In the genomic region with DNA sequence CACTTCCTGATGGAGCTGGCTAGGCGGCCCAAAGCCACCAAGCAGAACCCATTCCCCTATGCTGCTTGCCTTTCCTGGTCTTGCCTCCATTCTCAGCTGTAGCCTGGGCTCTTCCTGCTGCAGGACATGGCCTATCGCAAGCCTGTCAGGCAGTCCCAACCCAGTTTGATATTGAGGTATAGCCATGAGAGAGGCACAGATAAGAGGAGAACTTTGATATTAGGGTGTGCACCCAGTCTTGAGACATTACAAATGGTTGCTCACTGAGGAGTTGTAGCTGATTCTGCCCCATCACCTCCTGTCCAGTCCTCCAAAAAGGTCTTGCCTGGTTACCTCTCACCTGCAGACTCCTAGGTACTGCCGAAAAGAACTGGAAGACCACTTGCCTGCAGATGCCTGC, we compare ENCODE assay signal across 18 mouse cellular contexts. TPM values are rescaled to one million over a fixed set of nuclear protein-coding genes. Genes with fewer than 3 reads are reported as not detected.
DNase-seq lines count a peak whose midpoint lies in the region; ATAC-seq and TF ChIP-seq lines count a peak whose summit lies in the region.
"Had no signal": no experiment of that assay in that cellular context is flagged by ENCODE, and none has a peak within 500 bp of the region (broad histone marks: within the 10 kb centered on the region; RNA-seq: fewer than 3 reads in every experiment).

No protein-coding gene starts in this region.

- TF ChIP-seq CTCF in stomach, postnatal 0 days (IDR thresholded peaks at IDR 0.05; ENCODE audit: low read depth), result no peak
- TF ChIP-seq CTCF in layer of hippocampus, adult 2 months (conservative IDR thresholded peaks at IDR 0.05), result no peak

- H3K27ac ChIP-seq in liver, embryonic 11.5 days (ENCODE audit: low read depth, low read length), result peak overlapping the region; percentile 72
- H3K27ac ChIP-seq in stomach, postnatal 0 days (replicated peaks), result no peak overlapping the region
- no peak overlapping the region for H3K27ac ChIP-seq in layer of hippocampus, adult 2 months
- H3K27ac ChIP-seq: heart, embryonic 10.5 days; hindbrain, embryonic 13.5 days; limb, embryonic 15.5 days; macrophage; neural tube, embryonic 12.5 days had no signal

- DNase-seq in spleen, adult 12 weeks (ENCODE audit: low spot score), result peak; percentile 63
- DNase-seq in spleen, adult 18-20 months, result no peak
- no peak for DNase-seq in liver, embryonic 11.5 days (ENCODE audit: low spot score)
- no peak for DNase-seq in stomach, postnatal 0 days (ENCODE audit: low spot score)
- DNase-seq in cerebellum, adult 9-11 months, result no peak
- no peak for DNase-seq in layer of hippocampus, adult 2 months (ENCODE audit: low spot score in 2 of 2)
- DNase-seq in thymus, postnatal 0 days (ENCODE audit: low spot score), result no peak
- DNase-seq: adrenal gland, postnatal 14 days; cerebellum, adult 11 months; gastrocnemius, postnatal 14 days; kidney, adult 2 months had no signal

- H3K9ac ChIP-seq in liver, embryonic 11.5 days (ENCODE audit: low read depth, low read length), result peak overlapping the region; percentile 25
- no peak overlapping the region for H3K9ac ChIP-seq in stomach, postnatal 0 days (ENCODE audit: low read length)
- H3K9ac ChIP-seq: hindbrain, embryonic 13.5 days; limb, embryonic 15.5 days; neural tube, embryonic 12.5 days had no signal

- no peaks in the 10 kb centered on the region for H3K9me3 ChIP-seq in liver, embryonic 11.5 days (ENCODE audit: control insufficient read depth, low read length)
- no peaks in the 10 kb centered on the region for H3K9me3 ChIP-seq in stomach, postnatal 0 days (ENCODE audit: control insufficient read depth, low read length)
- H3K9me3 ChIP-seq: heart, embryonic 10.5 days; hindbrain, embryonic 13.5 days; limb, embryonic 15.5 days; neural tube, embryonic 12.5 days had no signal

- peak overlapping the region; percentile 65 for H3K4me2 ChIP-seq in liver, embryonic 11.5 days
- no peak overlapping the region for H3K4me2 ChIP-seq in stomach, postnatal 0 days (replicated peaks; ENCODE audit: low read depth)
- H3K4me2 ChIP-seq: hindbrain, embryonic 13.5 days; limb, embryonic 15.5 days; neural tube, embryonic 12.5 days had no signal

- H3K36me3 ChIP-seq in liver, embryonic 11.5 days (ENCODE audit: control insufficient read depth, insufficient read depth, low read length), result no peaks in the 10 kb centered on the region
- H3K36me3 ChIP-seq in stomach, postnatal 0 days (ENCODE audit: control insufficient read depth, insufficient read depth, low read length), result no peaks in the 10 kb centered on the region
- H3K36me3 ChIP-seq: heart, embryonic 10.5 days; hindbrain, embryonic 13.5 days; limb, embryonic 15.5 days; neural tube, embryonic 12.5 days had no signal

- TF ChIP-seq EP300 in stomach, postnatal 0 days (optimal IDR thresholded peaks at IDR 0.05), result no peak

- H3K4me1 ChIP-seq in liver, embryonic 11.5 days (replicated peaks; ENCODE audit: control insufficient read depth, insufficient read depth, low read length), result peaks cover 31% of the 10 kb centered on the region
- H3K4me1 ChIP-seq in stomach, postnatal 0 days (replicated peaks; ENCODE audit: control insufficient read depth, insufficient read depth), result no peaks in the 10 kb centered on the region
- H3K4me1 ChIP-seq: heart, embryonic 10.5 days; hindbrain, embryonic 13.5 days; limb, embryonic 15.5 days; neural tube, embryonic 12.5 days had no signal

- no peaks in the 10 kb centered on the region for H3K27me3 ChIP-seq in liver, embryonic 11.5 days (replicated peaks; ENCODE audit: control insufficient read depth, insufficient read depth, low read length)
- H3K27me3 ChIP-seq in stomach, postnatal 0 days (ENCODE audit: control insufficient read depth, insufficient read depth, low read length), result no peaks in the 10 kb centered on the region
- H3K27me3 ChIP-seq: hindbrain, embryonic 13.5 days; limb, embryonic 15.5 days; neural tube, embryonic 12.5 days had no signal

- ATAC-seq in liver, embryonic 11.5 days (replicated peaks; ENCODE audit: low FRiP score), result peak; percentile 93
- 0 out of 2 replicates have a peak, but pooled peaks have one; percentile 29 for ATAC-seq in monocyte, adult 5-6 weeks (replicated peaks; ENCODE audit: insufficient number of reproducible peaks, low FRiP score, low TSS enrichment, poor library complexity, severe bottlenecking)
- ATAC-seq in stomach, postnatal 0 days (ENCODE audit: low FRiP score, low TSS enrichment), result peak; percentile 72
- ATAC-seq: midbrain, embryonic 16.5 days had no signal

- WGBS in liver, embryonic 11.5 days, result 54% methylated on average over 3 of the region's 3 CpGs
- 78% methylated on average over 3 of the region's 3 CpGs for WGBS in stomach, postnatal 0 days

- peak overlapping the region; percentile 5; the same call in 1 of the 2 replicates for H3K4me3 ChIP-seq in liver, embryonic 11.5 days (ENCODE audit: low read depth, low read length)
- no peak overlapping the region for H3K4me3 ChIP-seq in stomach, postnatal 0 days (ENCODE audit: low read depth, low read length)
- no peak overlapping the region for H3K4me3 ChIP-seq in layer of hippocampus, adult 2 months
- H3K4me3 ChIP-seq: heart, embryonic 10.5 days; hindbrain, embryonic 13.5 days; limb, embryonic 15.5 days; neural tube, embryonic 12.5 days had no signal

RNA-seq across cellular contexts. Expression of a gene that starts 6.5 kb away (rescaled TPM):
- 446 and 497 TPM in 2 replicates for polyA plus RNA-seq in liver, embryonic 11.5 days (2014; fragmentation: Nextera tagmentation; extraction: Ambion mirVana)
- 140 to 224 TPM (median 146 TPM) in 3 replicates for total RNA-seq in monocyte, adult 5-6 weeks (2017)
- 67.7 and 70.4 TPM in 2 replicates for polyA plus RNA-seq in stomach, postnatal 0 days (2015; fragmentation: Nextera tagmentation; extraction: Ambion mirVana)
- total RNA-seq in layer of hippocampus, adult 2 months (2021), result 10 to 100 TPM; 78.3 to 80.4 TPM
- polyA plus RNA-seq in thymus, postnatal 0 days (2015; fragmentation: Nextera tagmentation; extraction: Ambion mirVana), result 101 and 116 TPM in 2 replicates

Comparison
In these comparisons a context has a peak if more than half of its experiments do, and no peak if none do; other contexts are left out.
1. ATAC-seq: peak in every context shown above with its lines; median percentile 93 in liver, embryonic 11.5 days; 72 in stomach, postnatal 0 days; 29 in monocyte, adult 5-6 weeks.